Mouse (Mus musculus): ENCODE data around the gene Bicd2. TPM values are rescaled to one million over a fixed set of nuclear protein-coding genes. Genes with fewer than 3 reads are reported as not detected.

Gene Bicd2
- polyA plus RNA-seq, 1 experiment from 2014 or later, result 53.5 TPM

- H3K9ac ChIP-seq, result no peak overlapping the region
- H3K36me3 ChIP-seq, result no peaks in the 10 kb centered on the region
- no peaks in the 10 kb centered on the region for H3K27me3 ChIP-seq (replicated peaks)
- 83% methylated on average over 4 of the region's 4 CpGs for WGBS
- H3K9me3 ChIP-seq (replicated peaks), result no peaks in the 10 kb centered on the region
- H3K4me3 ChIP-seq, result no peak overlapping the region
- H3K4me1 ChIP-seq (replicated peaks), result peaks cover 93% of the 10 kb centered on the region
- H3K4me2 ChIP-seq, result no peak overlapping the region
- no peak overlapping the region for H3K27ac ChIP-seq (ENCODE audit: poor library complexity, severe bottlenecking)
- no peak for ATAC-seq (ENCODE audit: insufficient number of reproducible peaks, low FRiP score)
Observed at GRCm38 (mm10) chr13:49349335-49349734, 8.0 kb downstream of the Bicd2 start.

- peaks cover 86% of the 10 kb centered on the region for H3K4me1 ChIP-seq (replicated peaks)
- no peak overlapping the region for H3K27ac ChIP-seq (ENCODE audit: poor library complexity, severe bottlenecking)
- H3K4me3 ChIP-seq, result no peak overlapping the region
- no peak for ATAC-seq (ENCODE audit: insufficient number of reproducible peaks, low FRiP score)
- no peaks in the 10 kb centered on the region for H3K27me3 ChIP-seq (replicated peaks)
- no peaks in the 10 kb centered on the region for H3K9me3 ChIP-seq (replicated peaks)
- no peak overlapping the region for H3K4me2 ChIP-seq
- WGBS, result 88% methylated on average over 6 of the region's 6 CpGs
- H3K9ac ChIP-seq, result no peak overlapping the region
- H3K36me3 ChIP-seq, result no peaks in the 10 kb centered on the region
Observed at GRCm38 (mm10) chr13:49349836-49350505, 8.6 kb downstream of the Bicd2 start.

- 61% methylated on average over 3 of the region's 3 CpGs for WGBS
- Histone ChIP-seq H3K36me3 (peaks cover 18% of the 10 kb centered on the region), H3K4me2 (no peak overlapping the region), H3K9me3 (replicated peaks) (no peaks in the 10 kb centered on the region), H3K9ac (no peak overlapping the region), H3K4me3 (no peak overlapping the region), H3K4me1 (replicated peaks) (peaks cover 71% of the 10 kb centered on the region), H3K27me3 (replicated peaks) (no peaks in the 10 kb centered on the region), H3K27ac (ENCODE audit: poor library complexity, severe bottlenecking) (no peak overlapping the region; the same call in 1 of the 2 replicates)
- ATAC-seq (ENCODE audit: insufficient number of reproducible peaks, low FRiP score), result no peak
Observed at GRCm38 (mm10) chr13:49352581-49353159, 11.3 kb downstream of the Bicd2 start.

GRCm38 (mm10) chr13:49353422-49353821 is 12.0 kb downstream of the Bicd2 start:
- H3K27me3 ChIP-seq (replicated peaks), result no peaks in the 10 kb centered on the region
- no peaks in the 10 kb centered on the region for H3K9me3 ChIP-seq (replicated peaks)
- no peak for ATAC-seq (ENCODE audit: insufficient number of reproducible peaks, low FRiP score)
- H3K4me2 ChIP-seq, result no peak overlapping the region
- H3K36me3 ChIP-seq, result peaks cover 20% of the 10 kb centered on the region
- H3K27ac ChIP-seq (ENCODE audit: poor library complexity, severe bottlenecking), result no peak overlapping the region
- peaks cover 71% of the 10 kb centered on the region for H3K4me1 ChIP-seq (replicated peaks)
- H3K9ac ChIP-seq, result no peak overlapping the region
- no peak overlapping the region for H3K4me3 ChIP-seq

GRCm38 (mm10) chr13:49353991-49354507 is 12.7 kb downstream of the Bicd2 start:
- H3K9me3 ChIP-seq (replicated peaks), result no peaks in the 10 kb centered on the region
- no peak overlapping the region for H3K4me3 ChIP-seq
- no peaks in the 10 kb centered on the region for H3K27me3 ChIP-seq (replicated peaks)
- H3K27ac ChIP-seq (ENCODE audit: poor library complexity, severe bottlenecking), result no peak overlapping the region; the same call in 1 of the 2 replicates
- WGBS, result 67% methylated on average over 5 of the region's 5 CpGs
- ATAC-seq (ENCODE audit: insufficient number of reproducible peaks, low FRiP score), result no peak
- peaks cover 65% of the 10 kb centered on the region for H3K4me1 ChIP-seq (replicated peaks)
- peaks cover 22% of the 10 kb centered on the region for H3K36me3 ChIP-seq
- H3K4me2 ChIP-seq, result no peak overlapping the region
- no peak overlapping the region for H3K9ac ChIP-seq

- H3K27ac ChIP-seq (ENCODE audit: poor library complexity, severe bottlenecking), result 0 out of 2 replicates have a peak overlapping the region, but pooled peaks have one; percentile 13
- H3K27me3 ChIP-seq (replicated peaks), result no peaks in the 10 kb centered on the region
- 83% methylated on average over 11 of the region's 11 CpGs for WGBS
- peaks cover 26% of the 10 kb centered on the region for H3K36me3 ChIP-seq
- no peaks in the 10 kb centered on the region for H3K9me3 ChIP-seq (replicated peaks)
- H3K4me3 ChIP-seq, result no peak overlapping the region
- ATAC-seq (ENCODE audit: insufficient number of reproducible peaks, low FRiP score), result no peak
- no peak overlapping the region for H3K4me2 ChIP-seq
- H3K9ac ChIP-seq, result no peak overlapping the region
- H3K4me1 ChIP-seq (replicated peaks), result peaks cover 54% of the 10 kb centered on the region
Observed at GRCm38 (mm10) chr13:49355461-49356061, 14.2 kb downstream of the Bicd2 start.

- Histone ChIP-seq H3K4me1 (replicated peaks) (peaks cover 54% of the 10 kb centered on the region), H3K27me3 (replicated peaks) (no peaks in the 10 kb centered on the region), H3K27ac (ENCODE audit: poor library complexity, severe bottlenecking) (0 out of 2 replicates have a peak overlapping the region, but pooled peaks have one; percentile 13), H3K36me3 (peaks cover 26% of the 10 kb centered on the region), H3K9ac (no peak overlapping the region), H3K4me2 (no peak overlapping the region), H3K4me3 (no peak overlapping the region), H3K9me3 (replicated peaks) (no peaks in the 10 kb centered on the region)
- no peak for ATAC-seq (ENCODE audit: insufficient number of reproducible peaks, low FRiP score)
- 81% methylated on average over 7 of the region's 7 CpGs for WGBS
Observed at GRCm38 (mm10) chr13:49356090-49356489, 14.7 kb downstream of the Bicd2 start.

GRCm38 (mm10) chr13:49357367-49358026 is 16.1 kb downstream of the Bicd2 start:
- WGBS, result 95% methylated on average over 8 of the region's 8 CpGs

GRCm38 (mm10) chr13:49358184-49358583 is 16.8 kb downstream of the Bicd2 start:
- peaks cover 26% of the 10 kb centered on the region for H3K36me3 ChIP-seq
- ATAC-seq (ENCODE audit: insufficient number of reproducible peaks, low FRiP score), result no peak
- no peaks in the 10 kb centered on the region for H3K9me3 ChIP-seq (replicated peaks)
- peaks cover 56% of the 10 kb centered on the region for H3K4me1 ChIP-seq (replicated peaks)
- no peak overlapping the region for H3K4me2 ChIP-seq
- no peak overlapping the region for H3K27ac ChIP-seq (ENCODE audit: poor library complexity, severe bottlenecking)
- H3K4me3 ChIP-seq, result no peak overlapping the region
- no peaks in the 10 kb centered on the region for H3K27me3 ChIP-seq (replicated peaks)
- WGBS, result 87% methylated on average over 3 of the region's 3 CpGs
- no peak overlapping the region for H3K9ac ChIP-seq

More at GRCm38 (mm10) chr13:49357367-49358026, 16.1 kb downstream of the Bicd2 start:
- Histone ChIP-seq H3K9ac (no peak overlapping the region), H3K27me3 (replicated peaks) (no peaks in the 10 kb centered on the region), H3K4me1 (replicated peaks) (peaks cover 56% of the 10 kb centered on the region), H3K9me3 (replicated peaks) (no peaks in the 10 kb centered on the region), H3K27ac (ENCODE audit: poor library complexity, severe bottlenecking) (no peak overlapping the region), H3K36me3 (peaks cover 26% of the 10 kb centered on the region), H3K4me2 (no peak overlapping the region), H3K4me3 (no peak overlapping the region)
- ATAC-seq (ENCODE audit: insufficient number of reproducible peaks, low FRiP score), result no peak

GRCm38 (mm10) chr13:49360906-49361406 is 19.6 kb downstream of the Bicd2 start:
- Histone ChIP-seq H3K4me2 (peak overlapping the region; percentile 58), H3K9ac (peak overlapping the region; percentile 54), H3K4me1 (replicated peaks) (peaks cover 59% of the 10 kb centered on the region), H3K4me3 (peak overlapping the region; percentile 11; the same call in 1 of the 2 replicates), H3K36me3 (peaks cover 25% of the 10 kb centered on the region), H3K27me3 (replicated peaks) (no peaks in the 10 kb centered on the region), H3K9me3 (replicated peaks) (no peaks in the 10 kb centered on the region), H3K27ac (ENCODE audit: poor library complexity, severe bottlenecking) (peak overlapping the region; percentile 95)
- WGBS, result 8% methylated on average over 3 of the region's 3 CpGs
- peak; percentile 34; the same call in 1 of the 2 replicates for ATAC-seq (ENCODE audit: insufficient number of reproducible peaks, low FRiP score)
